Mouse (Mus musculus): ENCODE data around the gene Gbp5.
"Not testable (repeated sequence)": the region's sequence is repeated elsewhere in the genome, so short reads cannot be mapped to it uniquely, and the experiment has no call there.

Gene Gbp5

DNA sequence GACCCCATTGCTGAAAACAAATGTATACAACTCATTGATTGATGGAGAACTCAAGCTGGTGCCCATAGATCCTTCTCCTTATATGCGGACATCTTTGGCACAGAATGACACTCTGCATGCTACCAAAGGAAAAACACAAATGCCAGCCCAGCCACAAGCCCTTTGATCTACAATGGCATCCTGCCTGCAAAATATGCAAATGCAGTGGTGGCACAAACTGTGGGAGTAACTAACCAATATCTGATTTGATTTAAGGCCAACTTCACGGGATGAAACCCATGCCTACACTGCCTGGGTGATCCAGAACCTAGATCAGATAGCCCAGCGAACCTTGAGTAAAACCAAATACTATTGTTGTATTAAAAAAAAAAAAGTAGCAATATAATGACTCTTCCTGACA, 52.9 kb downstream of the Gbp5 start:
- DNase-seq: peak; percentile 25

DNA sequence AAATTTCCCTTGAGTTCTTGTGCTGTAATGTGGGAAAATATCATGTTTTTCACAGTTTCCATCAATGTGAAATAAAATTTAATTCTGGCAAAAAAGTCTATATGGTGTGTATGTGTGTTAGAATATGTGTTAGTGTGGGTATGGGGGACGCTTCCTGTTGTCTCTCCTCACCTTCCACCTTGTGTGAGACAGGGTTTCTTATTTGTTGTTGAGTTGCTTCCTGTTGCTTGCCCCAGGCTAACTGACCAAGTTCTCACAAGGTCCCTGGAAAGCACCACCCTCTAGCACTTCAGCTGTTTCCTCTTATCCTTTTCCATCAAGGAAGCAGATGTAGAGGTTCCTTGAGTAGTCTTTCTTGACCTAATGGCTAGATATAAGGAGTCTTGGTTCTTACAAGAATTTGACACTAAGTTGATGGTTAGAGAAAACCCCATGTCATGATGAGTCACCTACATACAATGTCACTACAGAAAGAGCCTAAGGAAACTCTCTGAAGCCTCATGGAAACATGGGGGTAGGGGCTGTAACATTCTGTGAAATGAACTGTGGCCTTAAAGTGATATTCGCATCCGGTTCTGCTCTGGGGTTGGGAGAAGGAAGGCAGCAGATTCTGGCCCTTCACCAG, 56.4 kb downstream of the Gbp5 start:
- no peak for DNase-seq

DNA sequence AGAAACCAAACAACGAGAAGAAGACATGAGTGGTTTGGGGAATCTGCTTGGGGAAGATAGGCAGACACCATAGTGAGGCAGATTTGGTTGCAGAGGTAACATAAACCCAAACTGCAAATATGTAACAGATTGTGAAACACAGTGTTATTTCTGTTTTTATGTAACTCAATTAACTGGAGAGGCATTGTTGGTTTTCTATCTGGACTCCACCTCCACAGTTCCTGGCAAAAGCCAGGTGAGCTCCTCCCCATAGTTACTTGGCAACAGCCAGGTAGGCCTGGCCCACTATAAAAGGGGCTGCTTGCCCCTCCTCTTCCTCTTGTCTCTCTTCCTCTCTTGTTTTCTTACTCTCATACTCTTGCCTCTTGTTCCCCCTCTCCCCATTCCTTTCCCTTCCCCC, 60.8 kb downstream of the Gbp5 start:
- DNase-seq: peak; percentile 51

DNA sequence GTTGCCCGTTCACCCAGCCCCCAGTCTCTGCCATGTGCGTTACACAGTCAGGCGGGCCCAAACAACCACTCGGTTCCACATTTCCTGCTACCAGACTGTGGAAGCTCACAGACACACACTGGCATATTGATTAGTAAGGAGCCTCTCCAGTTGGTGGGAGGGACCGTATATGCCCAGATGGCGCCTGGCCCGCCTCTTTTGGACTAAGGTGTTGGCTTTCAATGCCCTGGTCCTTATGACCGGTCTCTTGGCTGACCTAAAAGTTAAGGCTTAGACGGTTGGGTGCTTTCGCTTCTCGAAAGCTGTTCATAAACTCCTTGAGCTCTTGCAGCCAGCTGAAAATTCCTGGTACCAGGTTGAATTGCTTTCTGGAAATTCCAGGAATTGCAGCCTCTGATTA, 61.8 kb downstream of the Gbp5 start:
- peak; percentile 79 for DNase-seq

DNA sequence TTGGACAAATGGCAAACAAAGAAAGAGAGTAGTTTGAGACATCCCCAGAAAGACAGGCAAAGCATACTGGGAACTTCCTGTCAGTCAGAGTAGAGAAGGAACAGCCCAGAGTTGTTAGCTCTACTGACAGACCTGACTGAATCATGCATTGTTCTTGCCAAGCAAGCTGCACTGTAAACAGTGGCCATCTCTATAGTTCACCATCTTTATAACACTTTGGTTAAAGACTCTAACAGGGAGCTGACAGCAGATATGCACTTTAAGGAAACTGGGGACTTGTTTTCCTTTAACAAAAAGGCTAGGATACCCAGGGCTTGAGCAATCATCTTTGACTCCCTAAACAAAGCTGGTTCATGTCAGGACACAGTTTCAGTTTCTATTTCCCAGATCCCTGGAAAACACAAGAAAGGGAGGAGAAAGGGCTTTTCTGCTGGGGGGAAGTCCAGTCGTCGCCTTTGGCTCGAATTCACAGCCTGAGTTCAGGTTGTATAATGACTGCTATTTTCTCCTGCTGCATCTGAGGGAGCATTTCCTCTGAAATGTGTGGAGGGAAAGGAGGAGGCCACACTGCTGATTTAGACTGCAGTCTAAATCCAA, 66.0 kb downstream of the Gbp5 start, which contains the start of gene Gbp3:
Gbp3 (plus strand) TSS at position 395 of the 597 bp plus-strand sequence.
- peak; percentile 58 for DNase-seq

DNA sequence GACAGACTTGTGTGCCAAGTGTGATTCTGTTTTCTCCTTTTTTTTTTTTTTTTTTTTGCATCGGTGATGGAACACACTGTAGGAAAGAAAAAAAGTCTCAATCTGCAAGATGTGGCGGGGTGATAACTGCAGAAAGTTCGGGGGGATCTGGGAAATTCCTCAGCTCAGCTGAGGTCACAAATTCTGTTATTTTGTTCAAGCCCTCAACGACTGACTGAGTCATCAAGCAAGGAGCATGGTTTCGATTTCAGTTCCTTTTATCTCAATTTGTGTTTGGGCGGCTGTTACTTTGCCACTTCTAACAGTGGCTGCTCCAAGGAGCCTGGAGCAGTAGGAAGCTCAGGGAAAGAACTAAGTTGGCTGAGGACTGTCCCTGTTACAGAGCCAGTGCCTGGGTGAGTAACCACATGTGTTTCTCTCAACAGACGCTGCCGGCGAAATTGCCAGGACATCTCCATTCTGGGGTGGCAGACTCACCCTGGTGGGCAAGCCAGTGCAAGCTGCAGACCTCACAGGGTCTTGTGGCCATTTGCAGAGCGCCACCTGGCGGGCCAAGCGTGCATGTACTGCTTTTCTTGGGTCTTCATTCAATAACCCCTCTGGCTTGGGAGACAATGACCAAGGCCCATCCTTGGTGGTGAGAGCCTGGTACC, 66.6 kb downstream of the Gbp5 start:
- peak; percentile 88 for DNase-seq

DNA sequence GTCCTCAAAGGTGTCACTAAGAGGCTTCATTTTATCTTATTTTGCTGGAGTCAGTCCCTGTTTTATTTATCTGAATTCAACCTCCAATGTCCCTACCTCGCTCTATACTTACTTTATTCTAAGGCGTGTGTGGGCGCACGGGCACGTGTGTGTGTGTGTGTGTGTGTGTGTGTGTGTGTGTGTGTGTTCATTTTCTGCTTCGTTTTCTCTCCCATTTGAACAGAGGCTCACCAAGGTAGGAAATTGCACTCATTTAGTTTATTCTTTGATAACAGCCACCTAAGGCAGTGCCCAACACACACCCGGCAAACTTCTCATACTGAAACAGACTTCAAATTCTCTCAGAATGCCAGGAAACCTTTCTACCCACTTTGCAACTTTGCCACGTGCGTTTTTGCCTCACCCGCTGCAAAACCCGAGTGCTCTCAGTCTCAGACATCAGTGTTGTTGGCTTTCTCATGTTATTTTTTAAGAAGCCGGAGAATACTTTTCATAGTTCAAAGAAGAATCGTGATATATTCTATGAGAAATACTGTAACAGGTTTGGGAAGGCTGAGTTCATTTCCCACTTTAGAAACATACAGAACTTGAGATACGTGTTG, 67.4 kb downstream of the Gbp5 start:
- DNase-seq: no peak

DNA sequence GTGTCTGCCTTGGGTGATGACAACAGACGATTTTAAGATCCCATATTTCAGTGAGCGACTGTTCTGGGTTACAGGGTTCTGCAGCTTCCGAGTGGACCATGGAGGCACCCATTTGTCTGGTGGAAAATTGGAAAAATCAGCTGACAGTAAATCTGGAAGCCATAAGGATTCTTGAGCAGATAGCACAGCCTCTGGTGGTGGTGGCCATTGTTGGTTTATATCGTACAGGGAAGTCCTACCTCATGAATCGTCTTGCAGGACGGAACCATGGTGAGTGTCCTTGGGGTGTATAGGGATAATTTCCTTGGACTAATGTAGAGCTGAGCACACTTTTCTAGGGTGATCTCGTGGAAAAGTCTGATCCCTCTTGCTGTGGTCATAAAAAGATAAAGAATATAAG, 67.9 kb downstream of the Gbp5 start:
- no peak for DNase-seq

DNA sequence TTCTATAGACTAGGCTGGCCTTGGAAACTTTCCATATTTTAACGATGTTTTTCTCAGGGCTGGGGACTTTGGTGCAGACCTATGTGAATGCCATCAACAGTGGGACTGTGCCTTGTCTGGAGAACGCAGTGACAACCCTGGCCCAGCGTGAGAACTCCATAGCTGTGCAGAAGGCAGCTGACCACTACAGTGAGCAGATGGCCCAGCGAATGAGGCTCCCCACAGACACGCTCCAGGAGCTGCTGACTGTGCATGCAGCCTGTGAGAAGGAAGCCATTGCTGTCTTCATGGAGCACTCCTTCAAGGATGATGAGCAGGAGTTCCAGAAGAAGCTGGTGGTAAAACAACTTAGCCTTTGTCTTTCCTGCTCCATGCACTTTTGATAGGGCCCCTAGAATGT, 73.7 kb downstream of the Gbp5 start:
- DNase-seq: not testable (repeated sequence)

DNA sequence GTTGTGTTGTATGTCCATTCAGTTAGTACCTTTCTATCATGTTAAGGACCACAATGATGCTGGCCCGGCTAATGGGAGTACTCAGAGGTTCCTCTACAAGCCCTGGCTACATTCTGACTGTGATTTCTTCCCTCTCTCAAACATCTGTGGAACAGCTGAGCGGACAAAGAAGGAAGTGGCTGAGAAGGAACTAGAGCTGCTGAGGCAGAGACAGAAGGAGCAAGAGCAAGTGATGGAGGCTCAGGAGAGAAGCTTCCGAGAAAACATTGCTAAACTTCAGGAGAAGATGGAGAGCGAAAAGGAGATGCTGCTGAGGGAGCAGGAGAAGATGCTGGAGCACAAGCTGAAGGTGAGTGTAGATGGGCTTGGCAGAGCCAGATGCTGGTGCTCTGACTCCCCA, 77.0 kb downstream of the Gbp5 start:
- no peak for DNase-seq
